Mouse (Mus musculus) brain, embryonic 14.5 days (tissue): ENCODE measurements around the gene 1700029F12Rik. TPM values are rescaled to one million over a fixed set of nuclear protein-coding genes. Genes with fewer than 3 reads are reported as not detected.

ENCODE experiments used
- DNase-seq: peaks from one replicate; pipeline ENCODE4 v3.0.0-alpha.2; 2011; ENCODE audit warnings: low read depth
- CTCF ChIP-seq: fragments of 200-500 bp; IDR thresholded peaks from 2 replicates; pipeline ENCODE4 v1.5.1; 2012; ENCODE audit warnings: inconsistent platforms, mild to moderate bottlenecking, moderate library complexity, borderline replicate concordance; ENCODE audit not compliant: insufficient read depth, insufficient read length; ENCODE audit errors: extremely low read depth
- POLR2A ChIP-seq: fragments of 200-500 bp; IDR thresholded peaks from 2 replicates; pipeline ENCODE4 v1.6.1; 2012; ENCODE audit warnings: mild to moderate bottlenecking, inconsistent platforms, borderline replicate concordance; ENCODE audit not compliant: poor library complexity, insufficient read depth, insufficient read length, severe bottlenecking; ENCODE audit errors: extremely low read depth
- polyA plus RNA-seq: library from polyadenylated mRNA; depleted of rRNA; stranded (reverse); fragments of >200 nt; gene quantifications from 2 replicates; pipeline ENCODE4 v1.2.3, GENCODE M21; 2012; rRNA removed

1700029F12Rik gene
- polyA plus RNA-seq, 1 experiment: not detected

GRCm38 (mm10) chr13:96985599-96986275 is 48.4 kb downstream of the 1700029F12Rik start:
- no peak for TF ChIP-seq POLR2A
- no peak for TF ChIP-seq CTCF
- DNase-seq: peak; percentile 22

GRCm38 (mm10) chr13:96984688-96985087 is 49.5 kb downstream of the 1700029F12Rik start:
- DNase-seq: no peak
- TF ChIP-seq CTCF (no peak), POLR2A (no peak)

GRCm38 (mm10) chr13:96983251-96984126 is 50.7 kb downstream of the 1700029F12Rik start:
- DNase-seq: peak; percentile 26
- TF ChIP-seq CTCF (no peak), POLR2A (no peak)

- DNase-seq: no peak
- no peak for TF ChIP-seq POLR2A
These were observed 53.6 kb downstream of the 1700029F12Rik start for GRCm38 (mm10) chr13:96980561-96980960.

- DNase-seq: no peak
- no peak for TF ChIP-seq CTCF
- no peak for TF ChIP-seq POLR2A
These were observed 57.1 kb downstream of the 1700029F12Rik start for GRCm38 (mm10) chr13:96976986-96977595.

GRCm38 (mm10) chr13:96973318-96973717 is 60.8 kb downstream of the 1700029F12Rik start:
- DNase-seq: no peak
- TF ChIP-seq CTCF (no peak), POLR2A (no peak)

Other genes starting within 250 kb of the 1700029F12Rik start
- gene Gcnt4, start 109.7 kb downstream of the 1700029F12Rik start, polyA plus RNA-seq: 0.11 and 0.15 TPM in 2 replicates
- 10.6 and 17.0 TPM in 2 replicates for gene Fam169a, start 32.9 kb upstream of the 1700029F12Rik start, polyA plus RNA-seq
- gene Gm6169, start 64.9 kb upstream of the 1700029F12Rik start, polyA plus RNA-seq: 0.21 and 0.94 TPM in 2 replicates
- 34.5 and 35.4 TPM in 2 replicates for gene Gfm2, start 103.6 kb upstream of the 1700029F12Rik start, polyA plus RNA-seq
- gene Nsa2, start 103.6 kb upstream of the 1700029F12Rik start, polyA plus RNA-seq: 59.7 and 76.7 TPM in 2 replicates
- gene Hexb, start 164.0 kb upstream of the 1700029F12Rik start, polyA plus RNA-seq: 25.8 and 28.2 TPM in 2 replicates
- gene Enc1, start 206.7 kb upstream of the 1700029F12Rik start, polyA plus RNA-seq: 249 and 303 TPM in 2 replicates